Mouse (Mus musculus) CH12.LX (cell line): ENCODE data around the gene Olfr215.
"Not testable (repeated sequence)": the region's sequence is repeated elsewhere in the genome, so short reads cannot be mapped to it uniquely, and the experiment has no call there.

ENCODE experiments used
- CTCF ChIP-seq, 2 experiments: IDR thresholded peaks in 1 of 2; conservative IDR thresholded peaks in 1 of 2; 2 replicates each; pipeline ENCODE4 v1.5.1; 2011 to 2012; ENCODE audit warnings: low read depth in 2 of 2, low read length in 2 of 2, improper control_type of control experiment in 1 of 2, inconsistent platforms in 1 of 2, mild to moderate bottlenecking in 1 of 2, moderate library complexity in 1 of 2
- EP300 ChIP-seq: IDR thresholded peaks from 2 replicates; pipeline ENCODE4 v1.6.1; 2011; ENCODE audit warnings: low read length, improper control_type of control experiment
- GABPA ChIP-seq: IDR thresholded peaks from 2 replicates; pipeline ENCODE4 v1.6.1; 2012; ENCODE audit warnings: low read depth, low read length, improper control_type of control experiment, inconsistent platforms; ENCODE audit not compliant: insufficient replicate concordance
- HCFC1 ChIP-seq: IDR thresholded peaks from 2 replicates; pipeline ENCODE4 v1.6.1; 2012; ENCODE audit warnings: low read depth, mild to moderate bottlenecking, inconsistent platforms, low read length, improper control_type of control experiment
- MAZ ChIP-seq: IDR thresholded peaks from 2 replicates; pipeline ENCODE4 v1.6.1; 2012; ENCODE audit warnings: low read depth, mild to moderate bottlenecking, inconsistent platforms, low read length, improper control_type of control experiment, moderate library complexity
- NRF1 ChIP-seq: IDR thresholded peaks from 2 replicates; pipeline ENCODE4 v1.6.1; 2014; ENCODE audit warnings: low read depth, mild to moderate bottlenecking, inconsistent platforms, low read length, improper control_type of control experiment, moderate library complexity
- POLR2A ChIP-seq: IDR thresholded peaks from 2 replicates; pipeline ENCODE4 v1.6.1; 2011; ENCODE audit warnings: low read depth, mild to moderate bottlenecking, improper control_type of control experiment, low read length
- POLR2AphosphoS2 ChIP-seq: IDR thresholded peaks from 2 replicates; pipeline ENCODE4 v1.6.1; 2011; ENCODE audit warnings: low read depth, low read length, improper control_type of control experiment
- RAD21 ChIP-seq: IDR thresholded peaks from 2 replicates; pipeline ENCODE4 v1.6.1; 2011; ENCODE audit warnings: low read depth, mild to moderate bottlenecking, low read length, improper control_type of control experiment, moderate library complexity
- TBP ChIP-seq: conservative IDR thresholded peaks from 2 replicates; pipeline ENCODE4 v1.6.1; 2011; ENCODE audit warnings: low read depth, low read length, improper control_type of control experiment
- TCF12 ChIP-seq: IDR thresholded peaks from 2 replicates; pipeline ENCODE4 v1.6.1; 2014; ENCODE audit warnings: low read depth, mild to moderate bottlenecking, inconsistent platforms, low read length, improper control_type of control experiment
- USF2 ChIP-seq: conservative IDR thresholded peaks from 2 replicates; pipeline ENCODE4 v1.6.1; 2011; ENCODE audit warnings: low read depth, low read length, improper control_type of control experiment
- ZKSCAN1 ChIP-seq: IDR thresholded peaks from 2 replicates; pipeline ENCODE4 v1.6.1; 2012; ENCODE audit warnings: low read depth, inconsistent platforms, low read length, improper control_type of control experiment, borderline replicate concordance

- not testable (repeated sequence) for TF ChIP-seq POLR2AphosphoS2; CTCF (conservative IDR thresholded peaks at IDR 0.05 in 1 of 2, IDR thresholded peaks at IDR 0.05 in 1 of 2; ENCODE audit: low read depth in 2 of 2, low read length in 2 of 2); ZKSCAN1; POLR2A; HCFC1; MAZ; TBP; RAD21; GABPA; NRF1; USF2; TCF12; EP300
These were observed 17.0 kb upstream of the Olfr215 start for GRCm38 (mm10) chr6:116600969-116601368.
